Mouse (Mus musculus) natural killer cell, adult 2 months (primary cell): Measurements from ENCODE around the gene Nlgn1.

Experiments used
- DNase-seq, 2 experiments: peaks; one replicate each; pipeline ENCODE4 v3.0.0; 2022; ENCODE audit warnings: low spot score in 2 of 2

Nlgn1 gene

DNA sequence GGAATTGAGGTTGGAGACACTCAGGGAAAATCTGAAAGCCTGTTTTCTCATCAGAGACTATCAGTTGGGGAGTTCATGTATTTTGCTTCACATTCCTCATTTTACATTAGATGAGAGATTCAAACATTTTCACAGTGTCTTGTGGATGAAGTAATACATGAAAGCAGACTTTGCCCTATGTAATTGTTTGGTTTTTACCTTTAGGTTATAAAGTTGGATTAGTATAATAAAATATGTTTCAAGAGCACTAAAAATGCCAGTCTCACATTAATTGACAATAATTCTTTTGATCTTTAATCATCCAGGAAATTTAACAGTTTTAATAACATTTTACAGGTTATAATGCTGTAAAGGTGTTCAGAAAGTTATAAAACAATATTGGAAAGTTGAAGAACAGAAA lies 262.9 kb downstream of the Nlgn1 start:
- DNase-seq, result no peak

- DNase-seq, result no peak
These were observed 281.5 kb downstream of the Nlgn1 start for GRCm38 (mm10) chr3:26050769-26051168.

DNA sequence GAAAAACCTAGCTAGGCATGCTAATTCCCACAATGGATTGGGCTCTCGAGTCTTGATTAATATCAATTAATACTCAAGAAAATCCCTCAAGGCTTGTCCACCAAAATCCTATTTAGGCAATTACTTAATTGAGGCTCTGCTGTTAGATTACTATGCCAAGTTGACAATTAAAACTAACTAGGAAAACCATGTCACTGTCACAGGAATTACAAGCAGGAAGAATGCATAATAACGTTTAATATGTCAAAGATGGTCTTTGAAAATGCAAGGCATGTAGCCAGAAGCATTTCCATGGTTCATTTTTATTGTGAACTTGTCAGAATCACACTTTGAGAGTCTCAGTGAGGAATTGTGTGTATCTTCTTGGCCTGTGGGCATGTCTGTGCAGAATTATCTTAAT lies 289.3 kb downstream of the Nlgn1 start:
- DNase-seq, result no peak

- no peak for DNase-seq
These were observed 292.6 kb downstream of the Nlgn1 start for GRCm38 (mm10) chr3:26039696-26040095.

DNA sequence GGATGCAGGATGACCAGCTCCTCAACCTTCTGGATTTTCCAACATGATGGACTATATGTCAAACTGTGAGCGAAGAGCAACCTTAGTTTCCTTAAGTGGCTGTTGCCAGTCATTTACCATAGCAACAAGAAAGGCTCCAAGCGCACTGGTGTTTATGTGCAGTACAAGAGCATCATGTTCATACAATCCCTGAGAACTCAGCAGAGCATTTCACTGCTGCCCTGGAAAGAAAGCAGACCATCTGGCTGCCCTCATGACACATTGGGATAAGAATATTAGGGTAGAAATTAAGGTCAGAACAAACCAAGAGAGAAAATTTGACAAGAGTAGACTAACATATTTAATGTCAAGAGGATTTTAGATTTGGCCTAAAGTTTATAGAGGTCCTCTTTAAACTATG lies 306.2 kb downstream of the Nlgn1 start:
- DNase-seq, result no peak

DNA sequence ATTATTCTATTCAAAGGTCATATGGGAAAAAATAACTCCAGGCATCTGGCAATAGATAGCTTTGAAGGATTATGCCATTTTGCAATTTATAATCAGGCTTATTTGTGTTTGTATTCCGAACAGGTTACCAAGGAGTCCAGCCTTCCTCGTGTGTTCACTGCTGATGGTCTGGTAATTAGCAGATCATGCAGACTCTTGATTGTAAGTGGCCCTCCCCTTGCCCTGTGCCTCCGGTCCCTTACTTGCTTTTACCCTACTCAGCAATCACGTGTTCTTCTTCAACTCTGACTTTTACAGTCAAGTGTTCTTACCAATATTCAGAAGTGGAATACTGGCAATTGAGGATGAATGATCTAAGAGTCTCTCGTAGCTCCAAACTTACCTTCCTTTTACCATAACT lies 309.0 kb downstream of the Nlgn1 start:
- no peak for DNase-seq

GRCm38 (mm10) chr3:26021632-26022184 lies 310.6 kb downstream of the Nlgn1 start:
- DNase-seq, result no peak

GRCm38 (mm10) chr3:26011310-26012078 lies 320.8 kb downstream of the Nlgn1 start:
- no peak for DNase-seq

DNA sequence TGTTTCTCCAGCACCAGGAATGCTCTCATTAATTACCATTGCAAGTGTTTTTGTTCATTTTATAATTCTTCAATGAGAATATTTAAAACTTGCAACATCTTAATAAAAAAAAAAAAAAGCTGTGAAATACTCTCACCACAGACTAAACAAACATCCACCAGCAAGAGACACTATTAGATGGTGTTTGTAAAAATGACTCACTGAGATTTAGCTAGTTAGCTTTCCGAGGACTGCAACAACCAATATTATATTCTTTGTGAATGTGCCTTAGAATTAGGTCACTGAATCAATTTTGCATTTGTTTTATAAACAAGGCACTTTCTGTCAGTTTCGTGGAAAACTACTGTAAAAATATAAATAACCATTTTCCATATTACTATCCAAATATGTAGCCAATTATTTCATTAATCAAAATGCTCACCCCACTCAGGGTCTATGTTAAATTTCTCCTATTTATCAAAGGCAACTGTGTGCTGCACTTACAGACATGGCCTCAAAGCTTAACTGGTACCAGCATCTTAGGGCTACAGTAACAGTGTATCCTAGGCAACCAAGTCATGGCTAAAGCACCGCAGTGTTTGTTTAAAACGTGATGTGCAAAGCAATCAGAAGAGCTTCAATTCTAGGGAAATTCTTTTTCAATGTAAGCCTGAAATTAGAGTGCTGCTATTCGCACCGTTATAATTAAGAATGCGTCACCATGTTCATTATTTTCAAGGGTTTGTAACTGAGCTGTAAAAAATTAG lies 329.2 kb downstream of the Nlgn1 start:
- no peak for DNase-seq

DNA sequence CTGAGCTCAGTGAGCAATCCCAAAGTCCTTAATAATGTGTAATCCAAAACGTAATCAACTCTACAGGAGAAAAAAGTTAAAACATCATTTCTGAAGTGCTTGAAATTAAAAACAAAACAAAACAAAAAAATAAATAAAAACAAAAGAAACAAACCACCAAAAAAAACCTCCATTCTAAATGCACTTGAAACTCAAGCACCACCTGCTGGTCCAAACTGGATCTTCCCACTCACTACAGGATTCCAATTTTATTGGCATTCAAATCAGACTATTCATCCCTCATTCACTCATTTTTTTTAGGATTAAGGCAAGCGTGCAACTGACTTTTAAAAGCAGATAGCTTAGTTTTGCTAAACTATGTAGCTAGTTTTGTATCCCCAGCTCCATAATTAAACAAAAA lies 329.9 kb downstream of the Nlgn1 start:
- no peak for DNase-seq

- DNase-seq, result no peak
These were observed 364.7 kb downstream of the Nlgn1 start for GRCm38 (mm10) chr3:25967546-25967945.

- DNase-seq, result no peak
These were observed 368.0 kb downstream of the Nlgn1 start for GRCm38 (mm10) chr3:25964237-25964636.

DNA sequence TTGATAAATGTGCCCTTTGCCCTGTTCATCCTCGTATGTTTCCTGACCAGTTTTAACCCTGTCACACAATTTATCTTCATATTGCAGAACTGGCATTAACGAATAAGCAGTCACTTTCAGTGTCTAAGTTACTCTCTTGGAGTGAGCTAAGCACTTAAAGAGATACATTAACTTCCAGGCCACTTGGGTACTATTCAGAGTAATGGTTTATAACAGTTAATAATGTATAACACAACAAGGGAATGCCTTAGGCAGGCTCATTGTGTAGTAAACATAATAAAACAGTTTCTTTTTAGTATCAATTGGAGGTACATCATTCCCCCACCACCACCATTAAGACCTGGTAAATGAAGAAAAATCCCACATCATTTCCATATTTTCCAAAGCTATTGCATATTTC lies 368.7 kb downstream of the Nlgn1 start:
- no peak for DNase-seq

DNA sequence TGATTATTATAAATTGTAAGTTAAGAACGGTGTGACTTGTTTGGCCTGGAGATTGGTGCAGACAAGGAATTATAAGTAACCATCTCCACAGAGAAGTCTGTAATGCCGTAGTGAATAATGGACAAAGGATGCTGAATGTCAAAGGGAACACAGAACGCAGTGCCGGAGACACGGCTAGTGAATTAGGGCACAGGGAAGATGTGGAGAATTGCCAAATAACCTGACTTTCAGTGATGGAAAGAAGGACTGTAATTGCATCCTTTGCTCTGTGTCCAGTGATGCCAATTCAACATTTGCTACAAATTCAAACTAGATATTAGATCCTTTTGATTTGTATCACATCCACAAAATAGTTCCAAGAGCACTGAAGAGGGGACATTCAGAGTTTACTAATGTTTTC lies 415.7 kb downstream of the Nlgn1 start:
- no peak for DNase-seq

GRCm38 (mm10) chr3:25914365-25915065 lies 417.7 kb downstream of the Nlgn1 start:
- DNase-seq, result no peak

- DNase-seq, result no peak
These were observed 429.0 kb downstream of the Nlgn1 start for GRCm38 (mm10) chr3:25903140-25903809.

DNA sequence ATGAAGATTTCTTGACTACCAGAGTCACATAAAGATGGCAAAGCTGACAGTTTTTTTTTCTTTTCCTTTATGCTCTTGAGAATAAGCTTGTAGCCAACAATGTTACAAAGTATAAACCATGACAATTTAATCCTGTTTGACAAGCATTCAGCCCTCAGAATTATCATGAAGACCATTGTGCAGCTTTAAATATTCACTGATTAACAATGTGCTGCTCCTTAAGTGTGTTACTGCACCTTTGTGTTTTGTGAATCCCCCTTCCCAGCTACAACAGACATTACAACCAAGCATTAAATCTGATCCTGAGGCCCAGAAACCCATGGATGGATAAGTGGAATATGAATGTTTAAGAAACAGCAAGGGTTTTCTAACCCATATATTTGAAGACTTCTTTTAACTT lies 434.8 kb downstream of the Nlgn1 start:
- DNase-seq, result no peak

GRCm38 (mm10) chr3:25884797-25885196 lies 447.5 kb downstream of the Nlgn1 start:
- DNase-seq, result no peak

DNA sequence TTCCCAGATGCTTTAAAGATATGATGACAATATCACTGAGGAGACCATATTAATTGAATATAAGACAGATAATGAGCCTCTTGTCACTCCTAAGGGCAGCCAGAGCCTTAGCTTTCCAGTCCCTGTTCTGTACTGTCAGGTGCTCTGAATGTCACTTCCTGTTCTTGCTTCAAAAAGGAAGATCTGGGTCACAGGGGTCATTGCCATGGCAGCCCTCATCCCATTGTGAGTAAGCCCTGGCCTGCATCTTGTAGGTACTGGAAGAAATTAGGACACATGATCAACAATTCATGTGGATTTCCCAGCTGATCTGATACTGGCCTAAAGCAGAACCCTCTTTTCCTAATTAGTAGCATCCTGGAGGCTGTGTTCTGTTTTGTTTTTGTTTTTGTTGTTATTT lies 463.1 kb downstream of the Nlgn1 start:
- DNase-seq, result no peak

DNA sequence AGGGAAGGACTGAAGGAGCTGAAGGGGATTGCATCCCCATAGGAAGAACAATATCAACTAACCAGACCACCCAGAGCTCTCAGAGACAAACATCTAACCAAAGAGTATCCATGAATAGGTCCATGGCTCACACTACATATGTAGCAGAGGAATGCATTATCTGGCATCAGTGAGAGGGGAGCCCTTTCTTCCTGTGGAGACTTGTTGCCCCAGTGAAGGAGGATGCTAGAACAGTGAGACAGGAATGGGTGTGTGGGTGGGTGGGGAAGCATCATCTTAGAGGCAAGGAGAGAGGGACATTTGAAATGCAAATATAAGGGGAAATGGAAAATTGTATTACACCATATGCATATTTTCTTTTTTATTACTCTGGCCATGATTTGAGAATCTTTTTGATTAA lies 473.9 kb downstream of the Nlgn1 start:
- DNase-seq, result no peak

DNA sequence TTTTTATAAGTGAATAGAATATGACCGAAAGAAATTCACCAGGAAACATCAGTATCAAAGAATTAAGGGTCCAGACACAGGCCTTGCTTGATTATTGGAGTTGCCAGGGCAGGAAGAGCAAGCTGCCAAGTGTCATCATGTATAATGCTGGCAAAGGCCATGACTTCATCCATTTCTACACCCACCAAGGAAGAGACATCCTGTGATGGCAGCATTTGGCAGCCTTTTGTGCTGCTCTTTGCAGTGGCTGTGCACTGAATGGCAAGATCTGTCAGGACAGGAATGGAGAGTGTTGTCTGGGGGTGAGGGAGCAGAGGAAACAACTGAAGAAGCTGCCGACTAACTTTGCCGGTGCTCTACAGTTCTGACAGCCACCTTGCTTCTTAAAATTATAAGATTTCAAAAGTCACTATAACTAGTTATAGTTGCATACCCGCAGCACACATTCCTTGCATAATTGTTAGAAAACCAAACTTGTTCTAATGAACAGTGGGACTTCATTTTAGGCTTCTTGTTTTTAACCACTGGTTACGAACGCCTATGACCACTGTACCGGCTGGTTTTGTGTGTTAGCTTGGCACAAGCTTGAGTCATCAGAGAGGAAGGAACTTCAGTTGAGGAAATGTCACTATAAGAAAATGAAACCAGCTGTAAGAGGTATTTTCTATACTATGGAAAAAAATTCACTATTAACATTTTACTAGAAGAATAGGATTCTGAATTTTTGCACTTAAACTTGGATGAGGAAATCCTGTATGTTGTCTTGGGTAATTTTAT lies 487.4 kb downstream of the Nlgn1 start:
- DNase-seq, result no peak
